In the genomic region with DNA sequence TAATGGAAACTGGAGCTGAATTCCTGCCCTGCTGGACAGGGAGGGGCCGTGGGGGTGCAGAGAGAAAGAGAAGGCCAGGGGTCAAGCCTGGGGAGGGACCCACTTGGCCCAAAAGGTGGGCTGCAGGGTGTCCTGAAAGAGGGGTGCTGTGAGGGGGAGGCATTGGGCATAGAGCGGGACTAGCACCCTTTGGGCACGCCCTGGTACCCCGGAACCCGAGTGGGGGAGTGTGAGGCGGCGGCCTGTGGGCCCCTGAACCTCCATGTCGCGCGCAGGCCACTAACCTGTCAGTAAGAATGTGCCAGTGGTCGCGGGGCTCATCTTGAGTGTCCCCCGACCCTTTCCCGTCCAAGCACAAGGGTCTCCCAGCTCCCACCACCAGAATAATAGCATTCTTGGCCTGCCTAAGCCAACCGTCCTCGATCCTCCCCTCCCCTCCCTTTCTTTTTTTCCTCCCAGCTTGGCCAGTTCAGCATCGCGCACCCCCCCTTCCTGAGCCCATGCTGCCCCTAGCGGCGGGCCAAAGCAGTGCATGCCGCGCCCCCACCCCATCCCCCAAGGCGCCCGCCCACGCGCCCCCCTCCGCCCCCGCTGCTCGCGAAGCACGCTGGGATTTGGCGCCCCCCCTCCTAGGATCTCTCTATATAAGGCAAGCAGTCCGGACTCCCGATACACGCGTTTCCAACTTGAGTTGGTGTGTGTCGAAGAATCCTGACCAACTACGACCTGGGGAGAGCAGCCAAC, we compare ENCODE assay signal across 8 mouse cellular contexts. TPM values are rescaled to one million over a fixed set of nuclear protein-coding genes. Genes with fewer than 3 reads are reported as not detected.
A peak's percentile ranks its signal among the peaks of the same experiment; 100 is the strongest.
DNase-seq lines count a peak whose midpoint lies in the region; ATAC-seq and TF ChIP-seq lines count a peak whose summit lies in the region.

A gene (minus strand): TSS at position 512 of the 744 bp plus-strand sequence.
A gene (plus strand): TSS at position 611 of the 744 bp plus-strand sequence.

- peak within 1 kb of the TSS; percentile 62 for H3K9ac ChIP-seq in embryonic facial prominence, embryonic 12.5 days
- peak within 1 kb of the TSS; percentile 79 for H3K9ac ChIP-seq in limb, embryonic 13.5 days
- H3K9ac ChIP-seq in midbrain, embryonic 14.5 days (replicated peaks; ENCODE audit: low read length), result peak within 1 kb of the TSS; percentile 81

- no peak for TF ChIP-seq POLR2A in small intestine, adult 2 months (IDR thresholded peaks at IDR 0.05; ENCODE audit: low read depth, low read length)

- peak; percentile 67 to 72 for DNase-seq in adrenal gland, postnatal 4 days (ENCODE audit: low spot score in 2 of 2)
- DNase-seq in heart, adult 8-10 months (ENCODE audit: low spot score), result peak; percentile 44
- peak; percentile 19 to 33 for DNase-seq in kidney, adult 8-10 months
- DNase-seq in midbrain, embryonic 14.5 days, result peak; percentile 89

- ATAC-seq in embryonic facial prominence, embryonic 12.5 days (ENCODE audit: insufficient number of reproducible peaks, insufficient read depth, low FRiP score, low TSS enrichment), result peak; percentile 61
- peak; percentile 52 for ATAC-seq in limb, embryonic 13.5 days (ENCODE audit: low FRiP score, low read depth)
- ATAC-seq in midbrain, embryonic 14.5 days (ENCODE audit: low FRiP score, low TSS enrichment), result peak; percentile 72
- ATAC-seq in inflammation-experienced regulatory T-cells, adult 6 months, result no peak

- peaks cover 22% of the 10 kb centered on the region for H3K9me3 ChIP-seq in embryonic facial prominence, embryonic 12.5 days
- peaks cover 35% of the 10 kb centered on the region for H3K9me3 ChIP-seq in limb, embryonic 13.5 days
- peaks cover 19% of the 10 kb centered on the region for H3K9me3 ChIP-seq in midbrain, embryonic 14.5 days (ENCODE audit: control insufficient read depth, low read length)

- peak within 1 kb of the TSS; percentile 85 for H3K27ac ChIP-seq in embryonic facial prominence, embryonic 12.5 days
- peak within 1 kb of the TSS; percentile 84 for H3K27ac ChIP-seq in limb, embryonic 13.5 days
- H3K27ac ChIP-seq in midbrain, embryonic 14.5 days (replicated peaks; ENCODE audit: low read depth, low read length), result peak within 1 kb of the TSS; percentile 88
- H3K27ac ChIP-seq in small intestine, adult 2 months (ENCODE audit: insufficient read depth, low read depth, low read length), result 0 out of 2 replicates have a peak within 1 kb of the TSS, but pooled peaks have one; percentile 22

- peak within 1 kb of the TSS; percentile 47 for H3K4me3 ChIP-seq in embryonic facial prominence, embryonic 12.5 days
- H3K4me3 ChIP-seq in limb, embryonic 13.5 days, result peak within 1 kb of the TSS; percentile 53
- peak within 1 kb of the TSS; percentile 53 for H3K4me3 ChIP-seq in midbrain, embryonic 14.5 days (replicated peaks; ENCODE audit: low read depth, low read length)
- peak within 1 kb of the TSS; percentile 66 for H3K4me3 ChIP-seq in small intestine, adult 2 months (ENCODE audit: low read depth, low read length)

- no peaks in the 10 kb centered on the region for H3K27me3 ChIP-seq in embryonic facial prominence, embryonic 12.5 days
- H3K27me3 ChIP-seq in limb, embryonic 13.5 days, result no peaks in the 10 kb centered on the region
- no peaks in the 10 kb centered on the region for H3K27me3 ChIP-seq in midbrain, embryonic 14.5 days (ENCODE audit: control insufficient read depth, insufficient read depth, low read length)
- H3K27me3 ChIP-seq in small intestine, adult 2 months (ENCODE audit: control insufficient read depth, insufficient read depth, low read length), result peaks cover 13% of the 10 kb centered on the region

- 67% methylated on average over 38 of the region's 38 CpGs for WGBS in embryonic facial prominence, embryonic 12.5 days
- WGBS in limb, embryonic 13.5 days, result 54% methylated on average over 38 of the region's 38 CpGs
- 46% methylated on average over 38 of the region's 38 CpGs for WGBS in midbrain, embryonic 14.5 days
- WGBS in small intestine, adult 2 months, result 60% methylated on average over 38 of the region's 38 CpGs

- H3K4me1 ChIP-seq in embryonic facial prominence, embryonic 12.5 days, result no peaks in the 10 kb centered on the region
- 0 out of 2 replicates have a peak, but pooled peaks cover 5% of the 10 kb centered on the region for H3K4me1 ChIP-seq in limb, embryonic 13.5 days
- 0 out of 2 replicates have a peak, but pooled peaks cover 3% of the 10 kb centered on the region for H3K4me1 ChIP-seq in midbrain, embryonic 14.5 days (ENCODE audit: control insufficient read depth, insufficient read depth, low read length)
- peaks cover 4% of the 10 kb centered on the region; the same call in 1 of the 2 replicates for H3K4me1 ChIP-seq in small intestine, adult 2 months (ENCODE audit: control insufficient read depth, insufficient read depth, insufficient read length, low read length)

- TF ChIP-seq CTCF in small intestine, adult 2 months (IDR thresholded peaks at IDR 0.05; ENCODE audit: extremely low read depth, insufficient read length, insufficient replicate concordance, low read depth, low read length), result peak; percentile 22; the same call in 1 of the 2 replicates

- H3K36me3 ChIP-seq in embryonic facial prominence, embryonic 12.5 days, result no peaks in the 10 kb centered on the region
- H3K36me3 ChIP-seq in limb, embryonic 13.5 days, result no peaks in the 10 kb centered on the region
- H3K36me3 ChIP-seq in midbrain, embryonic 14.5 days (ENCODE audit: control insufficient read depth, insufficient read depth, low read length), result no peaks in the 10 kb centered on the region
- H3K36me3 ChIP-seq in small intestine, adult 2 months (ENCODE audit: control insufficient read depth, insufficient read depth, low read length), result no peaks in the 10 kb centered on the region

- H3K4me2 ChIP-seq in embryonic facial prominence, embryonic 12.5 days (replicated peaks), result peak within 1 kb of the TSS; percentile 55
- peak within 1 kb of the TSS; percentile 66 for H3K4me2 ChIP-seq in limb, embryonic 13.5 days (replicated peaks)
- peak within 1 kb of the TSS; percentile 65 for H3K4me2 ChIP-seq in midbrain, embryonic 14.5 days (ENCODE audit: low read length)

RNA-seq across cellular contexts. Expression of the first gene that starts in this region (rescaled TPM):
- 10 to 100 TPM; 79.5 to 84.7 TPM for total RNA-seq in adrenal gland, postnatal 4 days (2021)
- polyA plus RNA-seq in embryonic facial prominence, embryonic 12.5 days (2016; fragmentation: Nextera tagmentation; extraction: Ambion mirVana), result 58.0 and 61.8 TPM in 2 replicates
- total RNA-seq in heart, adult 8-10 months (2022), result 10 to 100 TPM; 15.6 to 19.6 (median 17.3) TPM
- polyA plus RNA-seq in limb, embryonic 13.5 days (2015; fragmentation: Nextera tagmentation; extraction: Ambion mirVana), result 77.7 and 78.6 TPM in 2 replicates
- polyA plus RNA-seq in midbrain, embryonic 14.5 days (2014; fragmentation: Nextera tagmentation; extraction: Ambion mirVana), result 47.3 and 51.0 TPM in 2 replicates
- 2.1 and 2.7 TPM in 2 replicates for polyA plus RNA-seq in small intestine, adult 2 months (2012; rRNA removed)
- polyA plus RNA-seq in inflammation-experienced regulatory T-cells, adult 6 months (2017; shearing (Covaris generic)), result under 1 TPM in 1 of 3 experiments, not detected in 2; 0.34 TPM

RNA-seq across cellular contexts. Expression of the second gene that starts in this region (rescaled TPM):
- total RNA-seq in adrenal gland, postnatal 4 days (2021), result 100 to 1,000 TPM; 493 to 517 TPM
- polyA plus RNA-seq in embryonic facial prominence, embryonic 12.5 days (2016; fragmentation: Nextera tagmentation; extraction: Ambion mirVana), result 11.5 and 12.9 TPM in 2 replicates
- total RNA-seq in heart, adult 8-10 months (2022), result 1 to 10 TPM in 2 of 4 experiments, under 1 TPM in 2; 0.83 to 1.2 (median 1.0) TPM
- 11.4 and 11.8 TPM in 2 replicates for polyA plus RNA-seq in limb, embryonic 13.5 days (2015; fragmentation: Nextera tagmentation; extraction: Ambion mirVana)
- 9.0 and 13.8 TPM in 2 replicates for polyA plus RNA-seq in midbrain, embryonic 14.5 days (2014; fragmentation: Nextera tagmentation; extraction: Ambion mirVana)
- polyA plus RNA-seq in small intestine, adult 2 months (2012; rRNA removed), result 0.16 and 0.28 TPM in 2 replicates
- polyA plus RNA-seq in inflammation-experienced regulatory T-cells, adult 6 months (2017; shearing (Covaris generic)), result not detected

Comparison
In these comparisons a context has a peak if more than half of its experiments do, and no peak if none do; other contexts are left out.
1. RNA of the second gene that starts in this region (total RNA-seq): 493 to 517 TPM in adrenal gland, postnatal 4 days; 0.83 to 1.2 TPM in heart, adult 8-10 months; every median in the first group is over 100 times any median in the second.
2. RNA of the first gene that starts in this region (polyA plus RNA-seq): 77.7 to 78.6 TPM in limb, embryonic 13.5 days, 58.0 to 61.8 TPM in embryonic facial prominence, embryonic 12.5 days and 47.3 to 51.0 TPM in midbrain, embryonic 14.5 days; 2.1 to 2.7 TPM in small intestine, adult 2 months and 0.34 TPM in inflammation-experienced regulatory T-cells, adult 6 months; every median in the first group is over 10 times any median in the second.
3. DNase-seq: peak in every context shown above with its lines; median percentile 89 in midbrain, embryonic 14.5 days; 70 in adrenal gland, postnatal 4 days; 44 in heart, adult 8-10 months; 26 in kidney, adult 8-10 months.
4. H3K27ac ChIP-seq: peak in every context shown above with its lines; median percentile 88 in midbrain, embryonic 14.5 days; 85 in embryonic facial prominence, embryonic 12.5 days; 84 in limb, embryonic 13.5 days; 22 in small intestine, adult 2 months.
5. Peak in every context shown above with its lines, with median percentiles within 50 percentile points of each other: H3K4me2 ChIP-seq, H3K4me3 ChIP-seq and H3K9ac ChIP-seq.